Mouse (Mus musculus) spleen, embryonic (tissue): Measurements from ENCODE around the gene Gemin7.

Source experiments
- CTCF ChIA-PET: fragments of 350-600 bp; sonication (Branson Sonifier 250); formaldehyde crosslinking; loops from one replicate; lab custom pipeline; 2022; lab: Charles Lee

Gemin7 gene

DNA sequence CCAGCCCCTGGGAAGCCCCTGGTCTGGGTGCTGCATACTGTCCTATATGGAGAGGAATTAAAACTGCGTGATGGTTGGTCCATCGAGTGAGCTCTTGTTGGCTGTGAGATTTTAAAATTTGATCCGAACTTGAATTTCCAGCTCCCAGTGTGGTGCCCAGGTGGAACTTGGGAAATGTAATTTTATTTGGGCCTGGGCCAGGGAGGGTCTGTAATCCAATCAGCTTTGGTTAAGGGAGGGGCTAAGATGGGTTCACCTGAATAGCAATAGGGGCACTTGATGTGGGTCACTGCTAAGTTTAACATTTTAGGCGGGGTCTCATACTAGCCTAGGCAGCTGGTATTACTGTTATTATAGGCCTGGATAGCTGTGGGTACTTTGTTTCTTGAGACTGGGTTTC, 1.0 kb upstream of the Gemin7 start:
- CTCF ChIA-PET, result interaction anchor here (0.9 kb wide), 1 partner anchor 70 kb away, joined by 4 read pairs; no protein-coding TSS in a partner anchor

DNA sequence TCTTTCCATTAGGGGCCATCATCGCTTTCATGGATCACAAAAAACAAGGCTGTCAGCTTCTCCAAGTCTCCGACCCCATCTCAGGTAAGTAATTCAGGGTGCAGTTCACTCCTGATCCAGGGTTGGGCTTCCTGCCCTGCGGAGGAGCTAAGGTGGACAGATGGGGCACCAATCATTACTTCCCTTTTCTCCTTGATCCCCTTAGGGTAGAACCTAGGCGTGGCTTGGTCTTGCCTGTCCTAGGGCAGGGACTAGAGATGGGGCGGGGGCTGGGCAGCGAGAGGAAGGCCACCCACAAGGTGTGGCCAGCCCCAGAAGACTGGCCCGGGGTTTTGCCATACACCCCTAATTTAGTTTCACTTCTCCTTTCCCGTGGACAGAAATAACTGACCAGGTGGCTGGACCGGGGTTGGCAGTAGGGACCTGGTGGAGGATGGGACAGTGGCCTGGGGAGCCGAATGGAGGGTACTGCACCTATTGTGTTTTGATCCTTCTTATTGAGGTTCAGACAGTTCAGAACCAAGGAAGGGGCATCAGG, 551 bp upstream of the Gemin7 start:
- CTCF ChIA-PET, result no interaction called here

DNA sequence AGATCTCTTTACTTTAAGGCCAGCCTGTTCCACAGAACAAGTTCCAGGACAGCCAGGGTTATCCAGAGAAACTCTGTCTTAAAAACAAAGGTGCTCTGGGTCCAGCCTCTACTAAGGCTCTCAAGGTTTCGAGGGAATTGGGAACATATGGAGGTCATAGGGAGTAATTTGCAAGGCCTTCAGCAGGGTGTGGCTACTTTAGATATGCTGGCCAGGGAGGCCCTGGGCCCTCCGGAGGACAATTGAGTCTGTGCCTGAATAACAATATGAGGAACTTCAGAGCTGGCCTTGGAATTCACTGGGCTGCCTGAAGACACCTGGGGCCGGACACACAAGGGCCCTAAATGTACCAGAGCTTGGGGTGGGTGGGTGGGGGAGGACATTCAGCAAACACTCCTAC, 1.8 kb downstream of the Gemin7 start:
- CTCF ChIA-PET, result no interaction called here

DNA sequence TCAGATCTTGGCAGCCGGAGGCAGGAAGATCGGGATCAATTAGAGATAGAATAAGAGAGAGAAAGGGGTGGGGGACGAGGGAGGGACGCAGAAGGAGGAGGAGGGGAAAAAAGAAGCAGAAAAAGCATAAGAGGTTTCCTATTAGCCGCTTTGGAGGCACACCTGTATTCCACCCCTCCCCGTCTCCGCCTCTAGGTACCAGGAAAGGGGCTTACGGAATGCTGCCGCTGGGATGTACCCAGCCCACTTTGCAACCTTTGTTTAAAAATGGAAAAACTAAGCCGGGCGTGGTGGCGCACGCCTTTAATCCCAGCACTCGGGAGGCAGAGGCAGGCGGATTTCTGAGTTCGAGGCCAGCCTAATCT, 3.6 kb downstream of the Gemin7 start:
- CTCF ChIA-PET, result no interaction called here

DNA sequence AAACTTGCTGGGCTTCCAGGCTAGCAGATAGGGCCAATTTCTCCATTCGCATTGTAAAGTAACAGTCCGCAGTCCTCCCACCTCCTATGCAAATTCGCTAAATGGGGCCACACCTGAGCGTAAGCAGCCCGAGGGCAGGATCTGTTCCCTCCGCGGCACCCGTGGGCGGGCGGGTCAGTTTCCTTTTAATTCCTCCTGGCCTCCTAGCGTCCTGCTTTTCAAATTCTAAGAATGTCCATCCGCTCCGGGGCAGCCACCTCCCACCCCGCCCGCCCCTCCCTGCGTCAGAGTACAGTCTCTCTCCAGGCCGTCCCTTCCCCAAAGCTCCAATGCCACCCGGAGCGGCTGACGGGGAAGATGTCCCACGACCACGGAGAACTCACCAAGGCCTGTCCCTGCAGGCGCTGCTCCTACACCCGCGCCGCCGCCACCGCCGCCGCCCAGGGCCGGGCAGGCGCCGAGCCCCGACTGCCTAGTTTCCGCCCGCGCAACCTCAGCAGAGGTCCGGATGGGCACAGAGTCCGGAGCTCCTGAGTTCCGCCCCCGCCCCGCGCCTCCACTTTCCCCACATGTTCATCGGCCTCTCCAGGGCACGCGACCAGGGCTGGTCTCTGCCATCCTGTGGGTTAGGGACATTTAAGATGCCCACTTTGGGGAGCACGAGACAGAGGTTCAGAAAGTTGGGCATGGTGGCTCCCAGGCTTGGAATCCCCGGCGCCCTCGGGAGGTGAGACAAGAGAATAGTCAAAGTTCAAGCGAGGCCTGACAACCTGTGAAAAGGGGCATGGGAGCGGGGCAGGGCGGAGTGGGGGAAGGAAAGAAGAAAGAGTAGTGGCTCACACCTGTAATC, 4.2 kb downstream of the Gemin7 start:
- CTCF ChIA-PET, result no interaction called here

DNA sequence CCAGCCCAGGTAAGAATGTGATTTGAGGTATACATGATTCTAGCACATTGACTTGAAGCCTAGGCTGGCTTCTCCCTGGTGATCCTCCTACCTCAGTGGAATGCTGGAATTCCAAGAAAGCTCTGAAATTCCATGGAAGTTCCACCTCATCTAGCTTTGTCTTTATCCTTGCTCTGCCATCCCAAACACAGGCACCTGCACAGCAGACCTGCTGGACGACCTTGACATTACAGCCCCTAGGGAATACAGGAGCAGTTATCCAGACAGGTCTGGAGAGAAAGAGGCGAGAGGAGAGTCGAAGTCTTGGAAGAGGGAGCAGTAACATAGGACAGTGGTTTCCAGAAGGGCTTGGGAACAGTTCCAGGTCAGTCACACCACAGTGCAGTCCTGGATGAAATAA, 7.7 kb downstream of the Gemin7 start:
- CTCF ChIA-PET, result interaction anchor here (0.6 kb wide), 1 partner anchor 36 kb away, joined by 4 read pairs; no protein-coding TSS in a partner anchor

DNA sequence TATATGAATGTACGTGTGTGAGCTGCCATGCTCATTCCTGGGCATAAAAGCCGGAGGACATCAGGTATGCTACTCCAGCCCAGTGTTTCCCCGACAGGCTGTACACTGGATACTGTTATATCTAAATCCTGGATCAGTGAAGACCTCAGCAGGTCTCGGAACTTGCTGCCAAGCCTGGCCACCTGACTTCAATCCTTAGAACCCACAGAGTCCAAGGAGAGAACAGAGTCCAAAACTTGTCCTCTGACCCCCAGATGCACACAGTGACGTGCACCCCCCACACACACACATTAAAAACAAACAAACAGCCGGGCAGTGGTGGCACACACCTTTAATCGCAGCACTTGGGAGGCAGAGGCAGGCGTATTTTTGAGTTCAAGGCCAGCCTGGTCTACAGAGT, 10.0 kb downstream of the Gemin7 start:
- CTCF ChIA-PET, result no interaction called here

DNA sequence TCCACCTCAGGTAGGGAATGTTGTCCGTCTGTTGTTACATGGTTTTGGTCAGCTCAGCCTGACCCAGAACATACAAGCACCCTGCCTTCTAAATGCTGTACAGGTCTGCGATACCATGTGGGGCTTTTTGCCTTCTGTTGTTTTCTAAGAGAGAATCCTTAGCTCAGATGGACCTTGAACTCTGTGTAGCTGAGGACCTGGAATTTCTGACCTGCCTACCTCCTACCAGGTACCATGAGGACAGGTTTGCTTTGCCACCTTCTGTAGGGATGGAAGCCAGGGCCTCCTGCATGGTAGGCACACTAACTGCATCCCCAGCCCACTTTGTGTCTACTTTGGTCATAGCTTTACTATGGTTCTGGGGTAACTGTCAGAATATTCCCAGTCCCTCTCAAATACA, 11.6 kb downstream of the Gemin7 start:
- CTCF ChIA-PET, result interaction anchor here (0.7 kb wide), 1 partner anchor 24 kb away, joined by 3 read pairs; no protein-coding TSS in a partner anchor

DNA sequence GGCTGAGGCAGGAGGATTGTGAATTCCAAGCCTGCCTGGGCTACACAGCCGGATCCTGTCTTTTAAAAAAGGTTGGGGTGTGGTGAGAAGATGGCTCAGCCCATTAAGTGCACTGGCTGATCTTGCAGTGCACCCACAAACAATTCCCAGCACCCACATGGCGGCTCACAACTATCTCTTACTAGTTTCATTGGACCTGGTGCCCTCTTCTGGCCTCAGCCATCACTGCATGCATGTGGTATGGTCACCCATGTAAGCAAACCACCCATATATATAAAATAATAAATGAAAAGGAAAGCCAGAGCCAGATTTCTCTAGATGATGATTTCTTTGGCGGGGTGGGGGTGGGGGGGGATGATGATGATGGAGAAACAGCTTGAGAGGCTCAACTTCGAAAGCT, 12.9 kb downstream of the Gemin7 start:
- CTCF ChIA-PET, result interaction anchor here (0.5 kb wide), 1 partner anchor 21 kb away, joined by 3 read pairs; no protein-coding TSS in a partner anchor

DNA sequence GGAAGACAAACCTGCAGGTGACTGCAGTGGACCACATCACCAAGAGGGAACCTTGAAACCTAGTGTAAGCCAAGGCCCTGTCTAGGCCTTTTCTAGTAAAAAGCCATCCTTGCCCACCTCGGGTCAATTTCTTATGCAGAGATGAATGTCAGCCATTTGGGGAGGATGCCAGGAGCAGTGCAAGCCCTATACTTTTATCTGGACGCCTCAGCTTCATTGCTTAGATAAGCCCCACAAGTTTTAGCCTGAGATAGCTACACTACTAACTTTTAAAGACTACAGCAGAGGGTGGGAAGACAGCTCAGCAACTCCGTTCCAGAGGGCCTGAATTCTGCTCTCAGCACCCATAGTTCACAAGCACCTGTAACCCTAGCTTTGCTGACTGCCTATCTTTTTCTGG, 13.5 kb downstream of the Gemin7 start:
- CTCF ChIA-PET, result no interaction called here

DNA sequence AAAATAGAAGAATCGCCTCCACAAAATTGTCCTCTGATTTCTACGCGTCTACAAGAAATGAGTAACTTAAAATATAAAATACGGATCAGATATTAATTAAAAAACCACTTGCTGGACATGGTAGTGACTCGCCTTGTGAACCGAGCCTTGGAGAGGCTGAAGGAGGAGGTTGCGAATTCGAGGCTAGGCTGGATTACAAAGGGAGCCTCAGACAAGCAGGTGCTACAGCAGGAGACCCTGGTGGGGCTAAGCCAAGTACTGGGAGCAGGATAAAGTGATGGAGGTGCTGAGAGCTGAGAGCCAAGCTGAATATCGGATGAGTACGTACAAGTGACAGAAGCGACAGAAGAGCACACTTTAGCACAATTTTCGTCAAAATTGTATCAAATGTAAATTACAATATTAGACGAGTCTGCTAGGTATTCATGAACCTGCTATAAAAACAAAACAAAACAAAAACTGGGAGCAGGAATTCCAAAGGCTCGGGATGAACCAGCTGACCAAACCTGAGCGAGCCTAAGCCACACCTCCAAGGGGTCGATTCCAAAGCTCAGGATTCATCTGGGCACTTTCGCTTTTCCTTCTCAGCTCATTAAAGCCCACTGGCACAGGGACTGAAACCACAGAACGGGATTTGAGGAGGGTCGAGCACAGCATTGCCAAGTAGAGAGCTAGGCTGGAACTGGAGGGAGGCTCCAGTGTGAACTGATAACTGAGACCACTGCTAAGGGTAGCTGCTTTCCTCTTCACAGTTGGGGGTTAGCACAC, 14.6 kb downstream of the Gemin7 start, which contains the start of gene Ppp1r37:
TSS of gene Ppp1r37 (minus strand) at position 434 of the 768 bp plus-strand sequence.
- CTCF ChIA-PET, result interaction anchor here (0.6 to 1.4 kb wide), 3 partner anchors 8 to 55 kb away, joined by 3 to 5 read pairs (median 4); partner anchors contain the start of genes Bloc1s3 and Trappc6a

DNA sequence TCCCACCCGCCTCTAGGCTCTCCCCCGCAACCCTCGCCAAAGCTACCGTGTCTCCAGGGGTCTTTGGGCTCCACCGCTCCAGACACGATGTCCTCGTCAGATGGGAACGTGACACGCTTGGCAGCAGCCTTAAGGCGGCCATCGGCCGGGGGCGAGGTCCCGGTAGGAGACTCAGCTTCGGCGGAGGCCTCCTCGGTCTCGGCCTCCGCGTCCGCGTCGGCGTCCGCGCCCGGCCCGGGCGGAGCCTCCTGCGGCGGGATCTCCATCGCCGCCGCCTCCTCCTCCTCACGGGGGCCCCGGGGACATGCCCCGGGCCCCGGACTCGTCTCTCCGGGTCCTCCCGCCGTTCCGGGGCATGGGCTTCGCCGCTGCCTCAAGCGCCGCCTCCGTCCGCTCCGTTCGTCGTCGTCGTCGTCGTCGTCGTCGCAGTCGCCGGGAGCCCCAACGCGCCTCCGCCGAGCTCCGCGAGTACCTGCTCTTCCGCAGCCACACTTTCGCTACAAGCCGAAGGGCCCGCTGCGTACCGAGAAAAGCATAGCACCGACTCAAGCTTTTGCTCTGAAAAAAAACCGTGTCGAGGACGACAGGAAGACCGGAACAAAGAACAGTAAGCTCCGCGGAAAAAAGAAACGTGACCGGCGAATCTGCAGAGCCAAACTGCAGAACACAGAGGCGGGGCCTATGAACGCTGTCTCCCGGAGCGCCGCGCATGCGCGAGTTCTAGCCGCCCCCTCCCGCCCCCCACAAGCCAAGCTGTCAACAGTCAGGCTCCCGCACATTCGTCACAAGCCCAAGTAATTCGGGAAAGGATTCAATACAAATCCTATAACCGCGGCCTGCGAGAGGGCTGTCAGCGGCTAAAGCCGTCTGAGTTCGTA, 15.4 kb downstream of the Gemin7 start:
- CTCF ChIA-PET, result interaction anchor here (0.6 to 1.4 kb wide), 3 partner anchors 9 to 54 kb away, joined by 3 to 5 read pairs (median 4); partner anchors contain the start of genes Bloc1s3 and Trappc6a

DNA sequence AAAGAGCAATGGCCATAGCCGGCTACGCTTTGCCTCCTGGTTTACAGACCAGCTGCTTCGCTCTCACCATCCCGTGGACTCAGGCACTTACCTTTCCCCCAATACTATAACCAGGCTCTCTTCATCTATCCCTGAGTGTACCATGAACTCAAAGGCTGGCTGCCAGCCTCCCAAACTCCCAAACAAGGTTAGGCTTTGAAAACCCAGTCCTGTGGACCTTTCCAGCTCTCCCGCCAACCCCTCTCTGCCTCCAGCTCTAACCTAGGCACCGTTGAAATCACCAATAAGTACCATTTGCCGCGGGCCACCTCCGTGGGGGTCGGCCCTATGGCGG, 16.0 kb downstream of the Gemin7 start:
- CTCF ChIA-PET, result interaction anchor here (0.6 kb wide), 1 partner anchor 183 kb away, joined by 3 read pairs; no protein-coding TSS in a partner anchor

DNA sequence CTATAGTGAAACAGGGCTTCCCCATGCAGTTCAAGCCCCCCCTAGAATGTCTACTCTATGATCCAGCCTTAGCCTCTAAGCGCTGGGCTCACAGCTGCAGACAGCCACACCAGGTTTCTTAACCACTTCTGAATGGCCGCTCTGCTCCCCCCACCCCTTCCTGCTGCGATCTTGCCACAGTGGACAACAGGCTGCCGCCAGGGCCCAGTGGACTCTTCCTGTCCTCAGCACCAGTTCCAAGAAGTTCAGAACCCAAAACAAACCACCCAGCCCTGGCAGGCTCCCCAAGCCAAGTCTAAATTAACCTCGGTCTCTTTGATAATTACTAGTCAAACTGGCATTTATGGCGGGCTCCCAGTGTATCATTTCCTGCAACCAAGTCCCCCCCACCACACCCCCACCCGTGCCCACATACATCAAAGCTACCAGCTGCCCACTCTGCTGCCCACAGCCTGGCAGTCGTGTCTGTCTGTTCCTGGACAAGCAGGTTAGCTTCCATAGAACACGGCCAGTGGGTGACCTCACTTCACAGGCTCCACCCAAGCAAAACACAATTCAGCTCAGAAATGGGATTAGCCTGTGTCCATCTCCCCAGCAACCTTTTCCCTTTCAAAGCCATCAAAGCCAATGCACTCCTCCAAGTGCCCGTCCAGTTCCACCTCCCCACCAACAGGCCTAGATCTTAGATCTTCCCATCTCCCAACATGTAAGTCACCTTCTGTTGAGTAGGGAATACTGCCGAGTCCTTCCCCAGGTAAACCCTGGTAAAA, 16.7 kb downstream of the Gemin7 start:
- CTCF ChIA-PET, result interaction anchor here (0.6 kb wide), 1 partner anchor 182 kb away, joined by 3 read pairs; no protein-coding TSS in a partner anchor

DNA sequence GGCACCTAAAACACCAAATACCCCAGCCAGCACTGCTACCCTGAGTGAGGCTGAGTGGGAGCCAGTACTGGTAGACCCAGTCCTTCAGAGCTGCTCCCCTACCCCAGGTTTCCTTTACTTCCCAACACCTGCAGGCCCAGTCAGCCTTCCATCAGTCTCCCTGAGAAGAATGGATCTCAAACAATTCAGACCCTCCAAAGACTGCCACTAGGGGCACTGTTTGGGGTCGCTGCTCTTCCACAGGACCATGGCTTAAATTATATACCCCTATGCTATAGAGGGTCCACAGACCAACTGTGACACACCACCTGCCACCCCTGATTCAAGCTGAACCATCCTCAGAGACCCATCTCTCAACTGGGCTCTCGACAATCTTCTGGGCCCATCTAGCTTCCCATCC, 18.4 kb downstream of the Gemin7 start:
- CTCF ChIA-PET, result no interaction called here

DNA sequence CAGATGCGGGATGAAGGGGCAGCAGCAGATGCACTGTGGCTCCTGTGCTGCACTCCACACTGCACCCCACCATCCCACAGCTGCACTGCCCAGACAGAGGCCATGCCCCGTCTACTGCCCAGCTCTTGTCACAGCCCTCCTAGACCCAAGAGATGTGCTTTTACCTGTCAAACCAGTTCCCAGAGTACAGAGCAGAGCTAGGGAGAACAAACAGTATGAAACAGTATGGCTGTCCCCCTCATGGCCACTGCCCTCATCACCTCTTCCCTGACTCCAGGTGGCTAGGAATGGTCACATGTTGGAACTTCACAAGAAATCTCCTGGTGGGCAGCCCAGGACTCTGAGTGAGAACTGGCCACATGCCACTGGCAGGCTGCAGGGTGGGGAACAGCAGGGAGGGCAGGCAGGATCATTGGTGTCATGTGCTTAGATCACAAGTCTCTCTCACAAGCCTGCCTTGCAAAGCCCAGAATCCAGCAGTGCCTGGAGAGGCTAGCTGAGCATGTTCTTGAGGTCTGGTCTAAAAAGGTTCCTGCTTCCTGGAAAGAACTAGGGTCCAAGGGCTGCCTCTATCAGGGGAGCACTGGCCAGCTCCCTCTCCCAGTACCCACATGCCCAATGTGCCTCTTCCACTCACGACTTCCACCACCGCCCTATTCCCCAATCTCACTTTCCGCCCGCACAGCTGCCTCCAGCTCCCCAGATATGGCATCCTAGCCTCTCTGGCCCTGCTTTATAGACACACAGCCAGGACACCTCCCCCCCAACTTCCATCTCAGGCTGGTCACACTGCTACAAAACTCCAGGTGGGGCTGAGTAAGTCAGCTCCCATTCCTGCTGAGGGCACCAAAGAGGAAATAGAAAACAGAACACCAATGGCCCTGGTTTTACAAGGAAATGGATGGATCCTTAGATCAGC, 19.2 kb downstream of the Gemin7 start:
- CTCF ChIA-PET, result interaction anchor here (0.6 to 0.7 kb wide), 2 partner anchors 42 to 211 kb away, joined by 12 to 20 read pairs; no protein-coding TSS in a partner anchor

DNA sequence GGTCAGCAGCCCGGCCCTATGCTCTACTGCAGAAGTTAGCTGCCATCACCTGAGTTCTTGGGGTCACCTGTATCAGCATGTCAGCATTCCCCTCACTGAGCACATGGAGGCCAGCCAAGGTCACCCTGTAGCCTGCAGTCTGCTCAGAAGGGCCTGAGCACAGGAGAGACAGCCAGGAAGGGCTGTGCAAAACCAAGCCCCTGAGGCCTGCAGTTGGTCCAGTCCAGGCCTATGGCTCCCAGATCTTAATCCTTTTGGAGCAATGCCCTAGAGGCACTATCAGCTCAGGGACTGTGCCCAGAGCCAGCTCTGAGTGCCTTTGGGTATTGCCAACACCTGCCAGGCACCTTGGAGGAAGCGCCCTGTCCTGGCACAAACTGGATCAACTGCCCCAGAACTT, 20.3 kb downstream of the Gemin7 start:
- CTCF ChIA-PET, result interaction anchor here (0.7 kb wide), 1 partner anchor 210 kb away, joined by 12 read pairs; no protein-coding TSS in a partner anchor

DNA sequence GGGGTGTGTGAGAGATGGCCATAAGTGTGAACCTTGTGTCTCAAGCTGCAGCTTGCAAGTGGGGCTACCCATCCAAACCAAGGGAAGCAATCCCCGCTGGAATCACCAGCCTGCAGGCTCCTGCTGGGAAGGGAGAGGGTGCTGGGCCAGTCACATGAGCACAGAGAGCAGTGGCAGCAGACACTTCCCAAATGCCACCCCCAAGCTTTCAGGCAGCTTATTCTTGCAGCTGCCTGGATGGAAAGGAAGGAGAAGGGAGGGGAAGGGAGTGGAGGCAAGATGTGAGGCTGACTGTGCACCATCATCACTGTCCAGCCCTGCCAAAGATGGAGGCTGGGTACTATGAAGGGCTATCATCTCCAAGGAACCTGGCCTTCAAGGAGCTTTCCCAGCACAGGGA, 23.2 kb downstream of the Gemin7 start:
- CTCF ChIA-PET, result no interaction called here

DNA sequence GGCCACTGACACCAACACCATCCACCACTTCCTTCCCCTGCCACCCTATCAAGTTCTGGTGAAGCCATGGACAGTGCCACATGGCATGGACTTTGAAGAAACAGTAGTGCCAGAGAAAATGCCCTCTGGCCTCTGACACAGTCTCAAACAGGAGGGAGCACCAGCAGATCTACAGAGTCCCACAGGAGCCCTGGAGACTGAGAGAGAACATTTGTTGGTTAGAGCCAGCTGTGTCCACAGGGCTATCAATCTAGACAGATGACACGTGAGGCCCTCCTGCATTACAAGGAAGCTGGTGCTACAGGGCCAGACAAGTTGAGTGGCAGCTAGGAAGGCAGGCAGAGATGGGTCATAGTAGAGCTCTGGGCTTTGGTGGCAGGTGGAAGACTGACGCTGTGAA, 25.0 kb downstream of the Gemin7 start:
- CTCF ChIA-PET, result no interaction called here
